Mouse (Mus musculus) kidney, embryonic 14.5 days (tissue): Measurements from ENCODE around the gene Lingo3. TPM values are rescaled to one million over a fixed set of nuclear protein-coding genes. Genes with fewer than 3 reads are reported as not detected.
A peak's percentile ranks its signal among the peaks of the same experiment; 100 is the strongest.
"Not testable (repeated sequence)": the region's sequence is repeated elsewhere in the genome, so short reads cannot be mapped to it uniquely, and the experiment has no call there.

Source experiments
- ATAC-seq: fragments of 200-750 bp; cut with Nextera tagmentation; 2 replicates; pipeline ENCODE4 v1.8.0; 2017; ENCODE audit warnings: moderate number of reproducible peaks, mild to moderate bottlenecking, moderate TSS enrichment, moderate library complexity; ENCODE audit not compliant: low FRiP score, low TSS enrichment
- H3K27ac ChIP-seq: fragments of 300-500 bp; sonication (generic); 2 replicates; pipeline ENCODE4 v1.5.1; 2014; ENCODE audit warnings: low read depth, mild to moderate bottlenecking, low read length, moderate library complexity, mixed read lengths
- H3K27me3 ChIP-seq: fragments of 300-500 bp; sonication (generic); 2 replicates; pipeline ENCODE4 v1.6.1; 2014; ENCODE audit warnings: mild to moderate bottlenecking, low read length; ENCODE audit not compliant: control insufficient read depth, insufficient read depth
- H3K36me3 ChIP-seq: fragments of 300-500 bp; sonication (generic); 2 replicates; pipeline ENCODE4 v1.6.1; 2014; ENCODE audit warnings: low read length, mixed read lengths; ENCODE audit not compliant: control insufficient read depth, insufficient read depth
- H3K4me1 ChIP-seq: fragments of 300-500 bp; sonication (generic); 2 replicates; pipeline ENCODE4 v1.6.1; 2014; ENCODE audit warnings: low read length, mixed read lengths; ENCODE audit not compliant: control insufficient read depth, insufficient read depth
- H3K4me2 ChIP-seq: fragments of 300-500 bp; sonication (generic); replicated peaks from 2 replicates; pipeline ENCODE4 v1.6.1; 2014; ENCODE audit warnings: low read depth, mild to moderate bottlenecking, low read length
- H3K4me3 ChIP-seq: fragments of 300-500 bp; sonication (generic); 2 replicates; pipeline ENCODE4 v1.5.1; 2014; ENCODE audit warnings: mild to moderate bottlenecking, low read length
- H3K9ac ChIP-seq: fragments of 300-500 bp; sonication (generic); 2 replicates; pipeline ENCODE4 v1.6.1; 2014; ENCODE audit warnings: low read depth, mild to moderate bottlenecking, low read length, moderate library complexity
- H3K9me3 ChIP-seq: fragments of 300-500 bp; sonication (generic); 2 replicates; pipeline ENCODE4 v1.6.1; 2016; ENCODE audit warnings: low read length; ENCODE audit not compliant: control insufficient read depth
- WGBS: fragments of 180-500 bp; shearing (Covaris S2); extraction: QIAGEN DNeasy Blood & Tissue Kit; methylation state at CpG from one replicate; pipeline ENCODE4 v1.1.7; 2014; 5-methylcytosine and 5-hydroxymethylcytosine counted together
- polyA plus RNA-seq: library from polyadenylated mRNA; unstranded; fragments of >200 nt; fragmentation: Nextera tagmentation; extraction: Ambion mirVana; gene quantifications from 2 replicates; pipeline ENCODE4 v1.2.1, GENCODE M21; 2014

Gene Lingo3
- polyA plus RNA-seq, 1 experiment from 2014 or later = 0.97 TPM

- Histone ChIP-seq H3K27me3 (no peaks in the 10 kb centered on the region), H3K4me2 (no peak overlapping the region), H3K9ac (no peak overlapping the region), H3K4me1 (no peaks in the 10 kb centered on the region), H3K4me3 (no peak overlapping the region), H3K36me3 (no peaks in the 10 kb centered on the region), H3K9me3 (no peaks in the 10 kb centered on the region), H3K27ac (no peak overlapping the region)
- ATAC-seq = no peak
- 64% methylated on average over 3 of the region's 3 CpGs for WGBS
Measured at GRCm38 (mm10) chr10:80819406-80819805, 24.4 kb downstream of the Lingo3 start.

GRCm38 (mm10) chr10:80818599-80819281 lies 25.1 kb downstream of the Lingo3 start:
- Histone ChIP-seq H3K27ac (no peak overlapping the region), H3K9me3 (no peaks in the 10 kb centered on the region), H3K4me2 (no peak overlapping the region), H3K36me3 (no peaks in the 10 kb centered on the region), H3K27me3 (no peaks in the 10 kb centered on the region), H3K9ac (no peak overlapping the region), H3K4me3 (no peak overlapping the region), H3K4me1 (no peaks in the 10 kb centered on the region)
- 61% methylated on average over 6 of the region's 6 CpGs for WGBS
- ATAC-seq = no peak

GRCm38 (mm10) chr10:80817955-80818354 lies 25.9 kb downstream of the Lingo3 start:
- not testable (repeated sequence) for H3K9ac ChIP-seq, H3K27me3 ChIP-seq, H3K9me3 ChIP-seq, H3K4me1 ChIP-seq, H3K4me2 ChIP-seq, ATAC-seq, H3K27ac ChIP-seq, H3K4me3 ChIP-seq, H3K36me3 ChIP-seq
- WGBS = 77% methylated on average over 7 of the region's 7 CpGs

- Histone ChIP-seq H3K4me1 (0 out of 2 replicates have a peak, but pooled peaks cover 2% of the 10 kb centered on the region), H3K9me3 (no peaks in the 10 kb centered on the region), H3K4me2 (no peak overlapping the region), H3K27ac (no peak overlapping the region), H3K4me3 (no peak overlapping the region), H3K9ac (no peak overlapping the region), H3K36me3 (no peaks in the 10 kb centered on the region), H3K27me3 (no peaks in the 10 kb centered on the region)
- 51% methylated on average over 2 of the region's 2 CpGs for WGBS
- no peak for ATAC-seq
Measured at GRCm38 (mm10) chr10:80817164-80817563, 26.7 kb downstream of the Lingo3 start.

- 90% methylated on average over 3 of the region's 3 CpGs for WGBS
- not testable (repeated sequence) for H3K27ac ChIP-seq, H3K4me3 ChIP-seq, H3K27me3 ChIP-seq, H3K9ac ChIP-seq, ATAC-seq, H3K36me3 ChIP-seq, H3K9me3 ChIP-seq, H3K4me2 ChIP-seq, H3K4me1 ChIP-seq
Measured at GRCm38 (mm10) chr10:80816303-80816702, 27.5 kb downstream of the Lingo3 start.

GRCm38 (mm10) chr10:80814800-80815199 lies 29.0 kb downstream of the Lingo3 start:
- no peak for ATAC-seq
- H3K4me3 ChIP-seq = no peak overlapping the region
- H3K27me3 ChIP-seq = peaks cover 3% of the 10 kb centered on the region; the same call in 1 of the 2 replicates
- H3K9me3 ChIP-seq = no peaks in the 10 kb centered on the region
- H3K9ac ChIP-seq = no peak overlapping the region
- no peaks in the 10 kb centered on the region for H3K36me3 ChIP-seq
- H3K4me1 ChIP-seq = peaks cover 10% of the 10 kb centered on the region; the same call in 1 of the 2 replicates
- WGBS = 61% methylated on average over 7 of the region's 7 CpGs
- no peak overlapping the region for H3K27ac ChIP-seq
- no peak overlapping the region for H3K4me2 ChIP-seq

- peaks cover 7% of the 10 kb centered on the region; the same call in 1 of the 2 replicates for H3K27me3 ChIP-seq
- no peak within 1 kb of the TSS for H3K4me3 ChIP-seq
- H3K4me1 ChIP-seq = peaks cover 23% of the 10 kb centered on the region
- H3K9ac ChIP-seq = no peak within 1 kb of the TSS
- H3K4me2 ChIP-seq = no peak within 1 kb of the TSS
- 74% methylated on average over 4 of the region's 4 CpGs for WGBS
- no peak for ATAC-seq
- H3K9me3 ChIP-seq = no peaks in the 10 kb centered on the region
- H3K27ac ChIP-seq = no peak within 1 kb of the TSS
- H3K36me3 ChIP-seq = no peaks in the 10 kb centered on the region
Measured at GRCm38 (mm10) chr10:80813366-80813765, 30.5 kb downstream of the Lingo3 start, which contains the start of gene Jsrp1. Jsrp1 (minus strand) TSS chr10:80813498.

- no peak overlapping the region for H3K27ac ChIP-seq
- H3K4me1 ChIP-seq = peaks cover 31% of the 10 kb centered on the region
- no peak overlapping the region for H3K9ac ChIP-seq
- H3K9me3 ChIP-seq = no peaks in the 10 kb centered on the region
- H3K36me3 ChIP-seq = no peaks in the 10 kb centered on the region
- 27% methylated on average over 5 of the region's 5 CpGs for WGBS
- peaks cover 7% of the 10 kb centered on the region; the same call in 1 of the 2 replicates for H3K27me3 ChIP-seq
- no peak overlapping the region for H3K4me3 ChIP-seq
- H3K4me2 ChIP-seq = no peak overlapping the region
- ATAC-seq = no peak
Measured at GRCm38 (mm10) chr10:80812391-80813041, 31.3 kb downstream of the Lingo3 start.

- Histone ChIP-seq H3K36me3 (no peaks in the 10 kb centered on the region; the same call in 1 of the 2 replicates), H3K27me3 (peaks cover 14% of the 10 kb centered on the region), H3K9me3 (no peaks in the 10 kb centered on the region), H3K27ac (no peak overlapping the region), H3K4me2 (peak overlapping the region; percentile 33), H3K4me3 (peak overlapping the region; percentile 2; the same call in 1 of the 2 replicates), H3K4me1 (peaks cover 42% of the 10 kb centered on the region), H3K9ac (peak overlapping the region; percentile 40; the same call in 1 of the 2 replicates)
- 3% methylated on average over 20 of the region's 20 CpGs for WGBS
- no peak for ATAC-seq
Measured at GRCm38 (mm10) chr10:80810084-80810483, 33.8 kb downstream of the Lingo3 start.
